Comparison of ENCODE assay signal across 33 mouse cellular contexts in genomic region chr2:5171301-5172000, GRCm38 (mm10). TPM values are rescaled to one million over a fixed set of nuclear protein-coding genes. Genes with fewer than 3 reads are reported as not detected.
DNase-seq lines count a peak whose midpoint lies in the region; ATAC-seq and TF ChIP-seq lines count a peak whose summit lies in the region.
"Had no signal": no experiment of that assay in that cellular context is flagged by ENCODE, and none has a peak within 500 bp of the region (broad histone marks: within the 10 kb centered on the region; RNA-seq: fewer than 3 reads in every experiment).

No protein-coding gene starts in this region.

- no peak for TF ChIP-seq CTCF in ES-Bruce4 (IDR thresholded peaks at IDR 0.05; ENCODE audit: low read depth, low read length)

- H3K27me3 ChIP-seq in intestine, embryonic 14.5 days (replicated peaks; ENCODE audit: control insufficient read depth, insufficient read depth, low read length) = no peaks in the 10 kb centered on the region
- no peaks in the 10 kb centered on the region for H3K27me3 ChIP-seq in intestine, embryonic 16.5 days (replicated peaks; ENCODE audit: control insufficient read depth, insufficient read depth, low read length)
- no peaks in the 10 kb centered on the region for H3K27me3 ChIP-seq in ES-Bruce4 (ENCODE audit: control insufficient read depth, insufficient read depth, low read length, poor library complexity, severe bottlenecking)
- H3K27me3 ChIP-seq in hindbrain, embryonic 13.5 days = no peaks in the 10 kb centered on the region
- H3K27me3 ChIP-seq: embryonic facial prominence, embryonic 12.5 days; hindbrain, embryonic 12.5 days; intestine, embryonic 15.5 days; neural tube, embryonic 15.5 days had no signal

- ATAC-seq in intestine, embryonic 14.5 days (replicated peaks; ENCODE audit: low FRiP score, low TSS enrichment, low read depth) = no peak
- no peak for ATAC-seq in intestine, embryonic 16.5 days
- no peak for ATAC-seq in hindbrain, embryonic 13.5 days (ENCODE audit: low FRiP score)

- no peak overlapping the region for H3K4me2 ChIP-seq in intestine, embryonic 14.5 days (ENCODE audit: low read length)
- H3K4me2 ChIP-seq in intestine, embryonic 16.5 days (ENCODE audit: low read depth, low read length) = no peak overlapping the region
- H3K4me2 ChIP-seq in hindbrain, embryonic 13.5 days = no peak overlapping the region
- H3K4me2 ChIP-seq: embryonic facial prominence, embryonic 12.5 days; heart, embryonic 11.5 days; hindbrain, embryonic 12.5 days; intestine, embryonic 15.5 days; neural tube, embryonic 15.5 days had no signal

- WGBS in intestine, embryonic 14.5 days = 70% methylated on average over 5 of the region's 5 CpGs
- 78% methylated on average over 5 of the region's 5 CpGs for WGBS in intestine, embryonic 16.5 days
- WGBS in hindbrain, embryonic 13.5 days = 83% methylated on average over 5 of the region's 5 CpGs

- H3K9ac ChIP-seq in intestine, embryonic 14.5 days (ENCODE audit: low read length) = no peak overlapping the region
- H3K9ac ChIP-seq in intestine, embryonic 16.5 days (ENCODE audit: low read depth, low read length) = no peak overlapping the region
- no peak overlapping the region for H3K9ac ChIP-seq in ES-Bruce4 (ENCODE audit: low read depth, poor library complexity, severe bottlenecking)
- no peak overlapping the region for H3K9ac ChIP-seq in hindbrain, embryonic 13.5 days
- H3K9ac ChIP-seq: embryonic facial prominence, embryonic 12.5 days; hindbrain, embryonic 12.5 days; intestine, embryonic 15.5 days; liver, embryonic 14.5 days; neural tube, embryonic 15.5 days had no signal

- no peak overlapping the region for H3K4me3 ChIP-seq in intestine, embryonic 14.5 days (ENCODE audit: low read depth, low read length)
- no peak overlapping the region for H3K4me3 ChIP-seq in intestine, embryonic 16.5 days (ENCODE audit: low read length)
- H3K4me3 ChIP-seq in ES-Bruce4 (ENCODE audit: low read depth, low read length) = no peak overlapping the region
- H3K4me3 ChIP-seq in hindbrain, embryonic 13.5 days = no peak overlapping the region
- H3K4me3 ChIP-seq: embryonic facial prominence, embryonic 12.5 days; forebrain, embryonic 10.5 days; hindbrain, embryonic 12.5 days; intestine, embryonic 15.5 days; neural tube, embryonic 15.5 days had no signal

- no peak for TF ChIP-seq POLR2A in ES-Bruce4 (IDR thresholded peaks at IDR 0.05; ENCODE audit: insufficient read depth, low read length)

- no peaks in the 10 kb centered on the region for H3K36me3 ChIP-seq in intestine, embryonic 14.5 days (ENCODE audit: control insufficient read depth, insufficient read depth, low read length)
- no peaks in the 10 kb centered on the region for H3K36me3 ChIP-seq in intestine, embryonic 16.5 days (ENCODE audit: control insufficient read depth, insufficient read depth, low read length)
- no peaks in the 10 kb centered on the region for H3K36me3 ChIP-seq in ES-Bruce4 (ENCODE audit: control insufficient read depth, insufficient read depth, low read length, poor library complexity, severe bottlenecking)
- H3K36me3 ChIP-seq in hindbrain, embryonic 13.5 days = no peaks in the 10 kb centered on the region
- H3K36me3 ChIP-seq: embryonic facial prominence, embryonic 12.5 days; forebrain, embryonic 10.5 days; hindbrain, embryonic 12.5 days; intestine, embryonic 15.5 days; neural tube, embryonic 15.5 days had no signal

- peak overlapping the region; percentile 65; the same call in 1 of the 2 replicates for H3K27ac ChIP-seq in intestine, embryonic 14.5 days (ENCODE audit: low read depth)
- no peak overlapping the region for H3K27ac ChIP-seq in intestine, embryonic 16.5 days (ENCODE audit: low read length)
- H3K27ac ChIP-seq in ES-Bruce4 (ENCODE audit: insufficient read depth, low read length) = no peak overlapping the region
- no peak overlapping the region for H3K27ac ChIP-seq in hindbrain, embryonic 13.5 days
- H3K27ac ChIP-seq: embryonic facial prominence, embryonic 12.5 days; forebrain, embryonic 10.5 days; hindbrain, embryonic 12.5 days; kidney, postnatal 0 days; liver, embryonic 14.5 days; macrophage; neural tube, embryonic 15.5 days had no signal

- no peak for DNase-seq in intestine, embryonic 14.5 days (ENCODE audit: low spot score)
- DNase-seq in CD4-positive, CD25-positive, alpha-beta regulatory T cell, adult 2 months (ENCODE audit: low read depth, low spot score) = peak; percentile 48
- DNase-seq in induced T-regulatory cell, adult 2 months (ENCODE audit: low read depth) = peak; percentile 53
- no peak for DNase-seq in spleen, postnatal 4 days (ENCODE audit: low spot score in 2 of 2)
- DNase-seq: adrenal gland, postnatal 10 days; B cell, adult 2 months; cerebellum, adult 11 months; cerebellum, adult 9-10 months; cerebellum, postnatal 36 days; gastrocnemius, postnatal 14 days; heart, postnatal 36 days; kidney, adult 8-10 months; kidney, postnatal 4 days; layer of hippocampus, adult 9-11 months; liver; lung, adult 2 months; lung, postnatal 10 days; midbrain, embryonic 14.5 days; retina, postnatal 1 day; right cerebral cortex, postnatal 14 days; thymus, adult 2 months had no signal

- peaks cover under 1% of the 10 kb centered on the region; the same call in 1 of the 2 replicates for H3K9me3 ChIP-seq in intestine, embryonic 14.5 days (ENCODE audit: control insufficient read depth, low read length)
- no peaks in the 10 kb centered on the region for H3K9me3 ChIP-seq in intestine, embryonic 16.5 days (ENCODE audit: control insufficient read depth, low read length)
- H3K9me3 ChIP-seq in ES-Bruce4 (replicated peaks; ENCODE audit: control insufficient read depth, insufficient read depth, low read length, poor library complexity, severe bottlenecking) = no peaks in the 10 kb centered on the region
- peaks cover 6% of the 10 kb centered on the region; the same call in 1 of the 2 replicates for H3K9me3 ChIP-seq in hindbrain, embryonic 13.5 days
- H3K9me3 ChIP-seq: embryonic facial prominence, embryonic 12.5 days; forebrain, embryonic 10.5 days; hindbrain, embryonic 12.5 days; intestine, embryonic 15.5 days; neural tube, embryonic 15.5 days had no signal

- H3K4me1 ChIP-seq in intestine, embryonic 14.5 days (replicated peaks; ENCODE audit: control insufficient read depth, insufficient read depth, low read length) = no peaks in the 10 kb centered on the region; the same call in 1 of the 2 replicates
- H3K4me1 ChIP-seq in intestine, embryonic 16.5 days (ENCODE audit: control insufficient read depth, insufficient read depth, low read length) = peaks cover 4% of the 10 kb centered on the region
- no peaks in the 10 kb centered on the region for H3K4me1 ChIP-seq in ES-Bruce4 (ENCODE audit: control insufficient read depth, insufficient read depth, low read length)
- no peaks in the 10 kb centered on the region for H3K4me1 ChIP-seq in hindbrain, embryonic 13.5 days (replicated peaks)
- H3K4me1 ChIP-seq: forebrain, embryonic 10.5 days; hindbrain, embryonic 12.5 days; intestine, embryonic 15.5 days; neural tube, embryonic 15.5 days had no signal

- TF ChIP-seq EP300 in ES-Bruce4 (IDR thresholded peaks at IDR 0.05; ENCODE audit: insufficient read depth, low read depth, low read length) = 0 out of 2 replicates have a peak, but pooled peaks have one; percentile 24

RNA-seq across cellular contexts. Expression of gene Ccdc3, which starts 33.9 kb away (rescaled TPM):
- polyA plus RNA-seq in intestine, embryonic 14.5 days (2014; fragmentation: Nextera tagmentation; extraction: Ambion mirVana) = 10.2 and 11.0 TPM in 2 replicates
- polyA plus RNA-seq in intestine, embryonic 16.5 days (2015; fragmentation: Nextera tagmentation; extraction: Ambion mirVana) = 4.6 and 9.8 TPM in 2 replicates
- 0.24 and 0.82 TPM in 2 replicates for polyA plus RNA-seq in ES-Bruce4 (2011; ENCODE audit: insufficient read depth, insufficient read length, low read depth, missing spikeins)
- 11.3 and 12.5 TPM in 2 replicates for polyA plus RNA-seq in hindbrain, embryonic 13.5 days (2015; fragmentation: Nextera tagmentation; extraction: Ambion mirVana)
- polyA plus RNA-seq: macrophage had no signal

Comparison
In these comparisons a context has a peak if more than half of its experiments do, and no peak if none do; other contexts are left out.
1. DNase-seq: peak in CD4-positive, CD25-positive, alpha-beta regulatory T cell, adult 2 months (single experiment) and induced T-regulatory cell, adult 2 months (single experiment); none in intestine, embryonic 14.5 days (single experiment) and spleen, postnatal 4 days (0 of 2).